Mouse (Mus musculus): ENCODE data around the gene Gss.

The Gss gene

DNA sequence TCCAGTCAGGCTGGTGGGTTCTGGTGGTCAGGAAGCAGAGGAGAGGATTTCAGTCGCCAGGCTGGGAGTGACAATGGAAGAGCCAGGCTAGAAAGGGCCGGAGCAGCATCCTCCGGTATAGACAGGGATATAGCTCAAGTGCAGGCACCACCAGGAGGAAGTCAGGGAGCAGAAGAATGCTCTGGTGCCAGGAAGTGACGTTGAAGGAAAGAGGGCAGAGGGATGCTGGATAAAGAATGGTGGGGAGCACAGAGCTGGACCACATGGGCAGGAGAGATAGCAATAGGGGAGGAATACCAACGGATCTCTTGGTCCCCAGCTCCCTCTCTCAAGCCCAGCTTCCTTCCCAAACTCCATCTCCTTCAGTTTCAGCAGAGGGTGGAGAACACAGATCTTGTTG, 79.1 kb downstream of the Gss start:
- DNase-seq, result no peak
